Mouse (Mus musculus): ENCODE measurements around the gene Tm2d1. TPM values are rescaled to one million over a fixed set of nuclear protein-coding genes. Genes with fewer than 3 reads are reported as not detected.
A peak's percentile ranks its signal among the peaks of the same experiment; 100 is the strongest.
"Not testable (repeated sequence)": the region's sequence is repeated elsewhere in the genome, so short reads cannot be mapped to it uniquely, and the experiment has no call there.

Tm2d1 gene
- 10 to 100 TPM; 28.6 to 30.6 TPM for total RNA-seq (2021)
- long read RNA-seq, experiment 1, transcript Tm2d1-202 (7 exons, 1,027 nt): major isoform, 46 of 50 reads
- long read RNA-seq, experiment 1, partial matches to known transcripts: 1 of 50 reads
- long read RNA-seq, experiment 1, other reads (novel, unspliced or antisense): 3 of 50 reads
- long read RNA-seq, experiment 2, transcript Tm2d1-202 (7 exons, 1,027 nt): major isoform, 37 of 40 reads
- long read RNA-seq, experiment 2, partial matches to known transcripts: 1 of 40 reads
- long read RNA-seq, experiment 2, other reads (novel, unspliced or antisense): 2 of 40 reads

GRCm38 (mm10) chr4:98382716-98383424, at the start of gene Tm2d1:
Gene Tm2d1 (minus strand): TSS chr4:98383306.
- peak; percentile 78 to 83 for DNase-seq (ENCODE audit: low spot score in 2 of 2)

DNA sequence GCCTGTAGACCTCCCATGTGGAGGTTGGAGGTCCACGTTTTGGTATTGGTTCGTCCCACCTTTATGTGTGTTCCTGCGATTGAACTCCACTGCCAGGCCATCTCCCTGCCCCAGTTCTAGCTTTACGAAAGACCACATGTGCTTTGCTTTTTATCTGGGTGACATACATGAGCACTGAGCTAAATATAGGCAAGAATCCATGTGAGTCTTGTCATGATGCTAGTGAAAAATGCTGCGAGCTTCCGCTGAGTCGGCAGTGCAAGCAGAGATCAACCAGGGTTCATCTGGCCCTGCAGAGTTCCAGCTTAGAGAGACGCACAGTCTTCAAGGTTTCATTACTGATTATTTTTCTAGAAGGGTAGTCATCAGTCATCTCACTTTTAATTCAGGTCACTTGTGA, 45.3 kb upstream of the Tm2d1 start:
- no peak for DNase-seq (ENCODE audit: low spot score in 2 of 2)

- not testable (repeated sequence) for DNase-seq (ENCODE audit: low spot score in 2 of 2)
Measured at GRCm38 (mm10) chr4:98415150-98415549, 32.0 kb upstream of the Tm2d1 start.

DNA sequence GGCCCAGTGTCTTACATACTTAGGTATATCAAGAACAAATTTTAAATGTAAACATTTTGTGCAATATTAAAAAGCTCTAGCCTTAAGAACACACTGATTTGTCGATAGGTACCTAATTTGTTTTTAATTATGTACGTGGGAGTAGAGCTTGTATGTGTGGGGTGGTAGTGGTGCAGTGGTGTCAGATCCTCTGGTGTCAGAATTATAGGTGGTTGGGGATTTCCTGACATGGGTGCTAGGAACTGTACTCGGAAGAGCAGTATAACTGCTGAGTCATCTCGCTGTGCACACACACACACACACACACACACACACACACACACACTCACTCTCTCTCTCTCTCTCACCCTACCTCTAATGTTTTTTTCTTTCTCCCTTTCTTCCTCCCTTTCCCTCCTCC, 25.3 kb upstream of the Tm2d1 start:
- DNase-seq (ENCODE audit: low spot score in 2 of 2): no peak

- no peak for DNase-seq (ENCODE audit: low spot score in 2 of 2)
Measured at GRCm38 (mm10) chr4:98404412-98404811, 21.3 kb upstream of the Tm2d1 start.

- no peak for DNase-seq (ENCODE audit: low spot score in 2 of 2)
Measured at GRCm38 (mm10) chr4:98403492-98403891, 20.4 kb upstream of the Tm2d1 start.

DNA sequence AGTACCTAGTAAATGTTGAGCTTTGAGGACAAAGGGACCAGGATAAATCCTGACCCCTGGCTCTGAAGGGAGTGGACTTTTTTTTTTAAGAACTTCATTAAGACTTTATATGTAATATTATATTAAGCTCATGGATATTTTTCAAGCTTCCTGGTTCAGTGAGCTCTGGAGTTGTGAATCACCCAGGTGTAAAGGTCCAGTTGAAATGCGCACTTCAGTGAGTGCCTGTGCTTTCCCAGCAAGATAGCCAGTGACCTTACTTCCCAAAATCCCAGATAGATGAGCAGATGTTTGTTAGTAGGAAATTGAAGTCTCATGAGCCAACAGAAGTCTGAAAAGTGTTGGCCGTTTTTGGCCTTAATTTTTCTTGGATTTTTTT, 18.5 kb upstream of the Tm2d1 start:
- no peak for DNase-seq (ENCODE audit: low spot score in 2 of 2)

GRCm38 (mm10) chr4:98400926-98401583, 17.9 kb upstream of the Tm2d1 start:
- no peak for DNase-seq (ENCODE audit: low spot score in 2 of 2)

- DNase-seq (ENCODE audit: low spot score in 2 of 2): peak; percentile 40 to 59
Measured at GRCm38 (mm10) chr4:98395690-98396437, 12.8 kb upstream of the Tm2d1 start, which contains the start of gene Patj. Gene Patj (plus strand): TSS chr4:98395785.

DNA sequence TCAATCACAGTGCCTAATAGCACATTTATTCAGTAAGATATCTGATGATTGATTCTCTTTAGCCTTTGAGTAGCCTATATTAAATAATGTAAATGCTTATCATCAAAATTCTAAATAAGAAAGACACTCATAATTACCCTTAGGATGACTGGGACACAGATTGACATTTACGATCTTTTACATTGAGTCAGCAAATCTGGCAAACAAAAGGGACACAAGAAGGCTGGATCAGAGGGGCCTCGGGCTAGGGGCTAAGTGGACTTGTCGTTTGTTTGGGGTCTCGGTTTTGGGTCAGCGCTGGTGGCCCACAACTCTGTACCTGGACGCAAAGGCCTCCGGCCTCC, 12.2 kb upstream of the Tm2d1 start:
- no peak for DNase-seq (ENCODE audit: low spot score in 2 of 2)

- DNase-seq (ENCODE audit: low spot score in 2 of 2): no peak
Measured at GRCm38 (mm10) chr4:98385036-98385435, 1.9 kb upstream of the Tm2d1 start.

- DNase-seq (ENCODE audit: low spot score in 2 of 2): no peak
Measured at GRCm38 (mm10) chr4:98376943-98377342, 6.2 kb downstream of the Tm2d1 start.

DNA sequence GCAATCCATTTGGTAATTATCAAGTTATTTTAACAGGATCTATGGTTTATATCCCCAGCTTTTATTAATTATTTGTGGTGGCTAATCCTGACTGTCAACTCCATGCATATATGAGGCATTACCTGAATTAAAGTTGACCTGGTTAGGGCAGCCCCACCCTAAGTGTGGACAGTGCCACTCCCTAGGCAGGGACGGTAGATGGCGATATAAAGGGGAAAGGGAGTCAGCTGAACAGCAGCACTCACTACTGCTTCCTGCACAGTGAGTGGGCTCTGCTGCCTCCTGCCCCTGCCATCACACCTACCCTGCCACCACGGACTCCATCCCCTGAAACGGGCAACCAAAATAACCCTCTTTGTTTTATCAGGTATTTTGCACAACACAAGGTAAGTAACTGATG, 7.7 kb downstream of the Tm2d1 start:
- no peak for DNase-seq (ENCODE audit: low spot score in 2 of 2)

- DNase-seq (ENCODE audit: low spot score in 2 of 2): no peak
Measured at GRCm38 (mm10) chr4:98358034-98358809, 24.9 kb downstream of the Tm2d1 start.

- DNase-seq (ENCODE audit: low spot score in 2 of 2): no peak
Measured at GRCm38 (mm10) chr4:98348580-98348979, 34.5 kb downstream of the Tm2d1 start.

DNA sequence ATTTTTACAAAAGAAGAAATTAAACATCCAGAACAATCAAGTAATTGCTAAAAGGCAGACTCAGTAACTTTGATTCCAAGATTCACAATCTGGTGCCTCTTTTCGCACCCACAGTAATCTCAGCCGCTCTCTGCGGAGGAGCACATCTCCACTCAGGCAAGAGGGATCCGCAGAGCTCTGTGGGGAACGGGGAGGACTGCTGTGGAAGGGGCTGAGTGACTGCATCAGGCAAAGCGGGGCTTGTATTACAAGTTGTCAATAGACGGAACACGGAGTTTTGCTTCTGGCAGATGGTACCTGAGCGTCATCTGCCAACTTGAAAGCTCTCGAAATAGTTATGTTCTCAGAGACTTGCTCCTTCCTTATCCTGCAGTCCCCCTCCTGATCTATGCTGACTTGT, 37.3 kb downstream of the Tm2d1 start:
- no peak for DNase-seq (ENCODE audit: low spot score in 2 of 2)

- DNase-seq (ENCODE audit: low spot score in 2 of 2): no peak
Measured at GRCm38 (mm10) chr4:98339992-98340564, 43.0 kb downstream of the Tm2d1 start.

- DNase-seq (ENCODE audit: low spot score in 2 of 2): no peak
Measured at GRCm38 (mm10) chr4:98338636-98339630, 44.2 kb downstream of the Tm2d1 start.

- DNase-seq (ENCODE audit: low spot score in 2 of 2): no peak
Measured at GRCm38 (mm10) chr4:98337197-98337596, 45.9 kb downstream of the Tm2d1 start.

Measured in gastrocnemius, postnatal 4 days (tissue).